Mouse (Mus musculus) heart, adult 2 months (tissue): Measurements from ENCODE around the gene Plxdc1.

Experiments
- CTCF ChIP-seq: fragments of 200-600 bp; IDR thresholded peaks from 2 replicates; pipeline ENCODE4 v1.8.1; 2022; ENCODE audit warnings: antibody characterized with exemption, mild to moderate bottlenecking, moderate library complexity
- EP300 ChIP-seq: fragments of 200-500 bp; IDR thresholded peaks from 2 replicates; pipeline ENCODE4 v1.6.1; 2011; ENCODE audit warnings: low read depth, low read length, control low read depth; ENCODE audit not compliant: insufficient read depth

DNA sequence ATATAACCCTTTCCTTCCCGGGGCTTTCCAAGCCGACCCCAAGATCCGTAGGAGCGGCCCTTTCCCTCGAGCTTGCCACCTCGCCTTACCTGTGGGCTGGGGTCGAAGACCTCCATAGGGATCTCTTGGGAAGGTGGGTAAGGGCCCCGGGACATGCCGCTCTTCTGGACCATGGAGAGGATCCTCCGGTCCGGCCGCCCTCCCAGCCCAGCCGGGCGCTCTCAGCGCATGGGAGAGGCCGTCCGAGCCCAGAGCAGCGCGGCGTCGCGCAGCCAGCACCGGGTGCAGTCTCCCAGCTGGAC is 36.0 kb upstream of the Plxdc1 start:
- no peak for TF ChIP-seq EP300
- no peak for TF ChIP-seq CTCF
